Mouse (Mus musculus) hindbrain, embryonic 13.5 days (tissue): ENCODE measurements around the gene Haghl. TPM values are rescaled to one million over a fixed set of nuclear protein-coding genes. Genes with fewer than 3 reads are reported as not detected.

Experiments used
- ATAC-seq: fragments of 200-750 bp; cut with Nextera tagmentation; 2 replicates; pipeline ENCODE4 v1.8.0; 2017; ENCODE audit warnings: moderate TSS enrichment; ENCODE audit not compliant: low FRiP score
- H3K27ac ChIP-seq: fragments of 300-500 bp; sonication (generic); 2 replicates; pipeline ENCODE4 v1.5.1; 2015; ENCODE audit warnings: inconsistent platforms, mild to moderate bottlenecking, moderate library complexity
- H3K27me3 ChIP-seq: fragments of 300-500 bp; sonication (generic); 2 replicates; pipeline ENCODE4 v1.6.1; 2015; ENCODE audit warnings: mild to moderate bottlenecking, inconsistent platforms
- H3K36me3 ChIP-seq: fragments of 300-500 bp; sonication (generic); 2 replicates; pipeline ENCODE4 v1.6.1; 2015; ENCODE audit warnings: mild to moderate bottlenecking, inconsistent platforms
- H3K4me1 ChIP-seq: fragments of 300-500 bp; sonication (generic); replicated peaks from 2 replicates; pipeline ENCODE4 v1.6.1; 2015; ENCODE audit warnings: inconsistent platforms
- H3K4me2 ChIP-seq: fragments of 300-500 bp; sonication (generic); 2 replicates; pipeline ENCODE4 v1.6.1; 2015; ENCODE audit warnings: inconsistent platforms, mild to moderate bottlenecking, moderate library complexity
- H3K4me3 ChIP-seq: fragments of 300-500 bp; sonication (generic); 2 replicates; pipeline ENCODE4 v1.5.1; 2015; ENCODE audit warnings: mild to moderate bottlenecking, inconsistent platforms
- H3K9ac ChIP-seq: fragments of 300-500 bp; sonication (generic); 2 replicates; pipeline ENCODE4 v1.6.1; 2015; ENCODE audit warnings: mild to moderate bottlenecking, inconsistent platforms
- H3K9me3 ChIP-seq: fragments of 300-500 bp; sonication (generic); 2 replicates; pipeline ENCODE4 v1.6.1; 2016; ENCODE audit warnings: inconsistent platforms
- WGBS: fragments of 180-500 bp; shearing (Covaris S2); methylation state at CpG from one replicate; pipeline ENCODE4 v1.1.7; 2015; 5-methylcytosine and 5-hydroxymethylcytosine counted together
- polyA plus RNA-seq: library from polyadenylated mRNA; unstranded; fragments of >200 nt; fragmentation: Nextera tagmentation; extraction: Ambion mirVana; gene quantifications from 2 replicates; pipeline ENCODE4 v1.2.1, GENCODE M21; 2015

Gene Haghl
- polyA plus RNA-seq, 1 experiment from 2014 or later: 125 TPM

DNA sequence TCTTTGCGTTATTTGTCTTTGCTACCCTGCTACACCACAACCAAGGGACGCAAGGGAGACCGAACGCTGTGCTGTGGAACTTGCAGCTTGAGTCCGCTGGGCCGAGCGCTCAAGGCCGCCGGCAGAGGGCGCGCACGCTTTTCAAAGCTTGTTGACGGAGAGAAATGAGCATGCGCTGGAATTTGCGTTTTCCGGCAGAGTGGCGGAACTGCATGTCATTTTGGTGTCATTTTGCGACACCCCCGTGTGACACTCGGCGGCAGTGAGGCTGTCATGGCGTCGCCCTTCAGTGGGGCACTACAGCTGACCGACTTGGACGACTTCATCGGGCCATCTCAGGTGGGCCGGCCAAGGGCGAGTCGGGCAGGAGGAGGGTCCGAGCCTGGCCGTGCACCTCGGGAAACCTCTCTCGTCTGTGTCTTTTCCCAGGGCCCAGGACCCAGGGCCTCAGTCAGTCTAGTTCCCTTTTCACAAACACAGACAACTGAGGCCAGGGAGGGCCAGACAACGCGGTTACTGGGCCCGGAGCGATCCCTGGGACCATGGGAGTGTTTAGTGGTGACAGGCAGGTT lies 11.8 kb downstream of the Haghl start, which contains the start of gene Narfl:
Gene Narfl, plus strand, starts transcription at position 228 of the 572 bp plus-strand sequence.
- Histone ChIP-seq H3K9ac (peak within 1 kb of the TSS; percentile 89), H3K27me3 (peaks cover 7% of the 10 kb centered on the region), H3K4me1 (peaks cover 13% of the 10 kb centered on the region), H3K4me2 (peak within 1 kb of the TSS; percentile 89), H3K36me3 (peaks cover 20% of the 10 kb centered on the region), H3K4me3 (peak within 1 kb of the TSS; percentile 78), H3K27ac (0 out of 2 replicates have a peak within 1 kb of the TSS, but pooled peaks have one; percentile 55), H3K9me3 (no peaks in the 10 kb centered on the region)
- peak; percentile 88 for ATAC-seq
- under 1% methylated on average over 37 of the region's 37 CpGs for WGBS

DNA sequence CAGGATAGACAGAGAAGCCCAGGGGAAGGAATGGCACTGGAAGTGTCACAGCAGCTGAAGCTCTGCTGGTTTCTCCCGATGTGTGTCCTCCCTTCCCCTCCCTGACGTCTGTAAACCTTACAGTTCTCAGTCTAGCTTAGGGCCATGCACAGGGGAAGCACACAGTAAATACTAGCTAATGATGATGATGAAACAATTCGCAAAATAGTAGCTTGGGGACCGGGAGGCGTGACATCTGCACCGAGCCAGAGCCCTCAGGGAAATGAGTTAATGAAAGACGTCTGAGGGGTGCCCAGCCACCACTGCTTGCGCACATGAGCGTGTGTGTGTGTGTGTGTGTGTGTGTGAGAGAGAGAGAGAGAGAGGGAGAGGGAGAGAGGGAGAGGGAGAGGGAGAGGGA lies 16.1 kb downstream of the Haghl start:
- Histone ChIP-seq H3K36me3 (no peaks in the 10 kb centered on the region), H3K9me3 (no peaks in the 10 kb centered on the region), H3K4me1 (peaks cover 9% of the 10 kb centered on the region), H3K27me3 (peaks cover 32% of the 10 kb centered on the region), H3K4me2 (no peak overlapping the region), H3K9ac (no peak overlapping the region), H3K27ac (no peak overlapping the region), H3K4me3 (no peak overlapping the region)
- ATAC-seq: no peak
- 60% methylated on average over 9 of the region's 9 CpGs for WGBS

DNA sequence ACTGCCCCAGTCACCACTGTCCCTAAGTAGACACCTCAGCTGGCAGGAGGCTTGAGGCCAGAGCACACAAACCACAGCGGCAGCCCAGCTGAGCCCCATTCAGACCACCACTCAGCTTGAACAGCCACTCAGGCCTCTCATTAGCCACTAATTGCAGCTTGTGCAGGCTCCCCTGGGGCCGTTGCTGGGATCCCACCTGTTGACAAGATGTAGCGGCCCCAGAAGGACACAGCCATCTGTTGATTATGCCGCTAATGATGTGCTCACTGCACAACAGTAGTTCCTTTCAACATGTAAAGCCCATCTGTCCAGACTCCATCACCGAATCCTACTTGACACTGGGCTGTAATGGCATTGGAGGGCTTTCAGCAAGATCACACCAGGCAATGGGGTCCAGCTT lies 19.6 kb downstream of the Haghl start:
- no peak overlapping the region for H3K27ac ChIP-seq
- WGBS: 42% methylated on average over 5 of the region's 5 CpGs
- ATAC-seq: no peak

DNA sequence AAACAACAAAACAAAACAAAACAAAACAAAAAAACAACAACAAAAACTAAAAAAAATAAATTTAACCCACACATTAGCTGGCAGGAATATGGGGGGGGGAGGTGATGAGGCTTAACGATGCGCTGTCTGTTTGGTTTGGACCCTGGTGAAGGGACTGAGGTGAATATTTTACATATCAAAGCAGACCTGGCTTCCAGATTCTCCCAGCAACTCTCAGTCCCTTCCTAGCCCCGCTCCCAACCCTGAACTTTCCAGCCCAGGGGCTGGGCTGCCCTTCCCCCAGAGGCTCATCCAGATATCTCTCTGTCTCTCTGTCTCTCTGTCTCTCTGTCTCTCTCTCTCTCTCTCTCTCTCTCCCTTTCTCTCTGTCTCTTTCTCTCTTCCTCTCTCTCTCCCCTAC lies 22.9 kb downstream of the Haghl start:
- no peak overlapping the region for H3K9ac ChIP-seq
- no peak overlapping the region for H3K4me2 ChIP-seq
- peaks cover 3% of the 10 kb centered on the region; the same call in 1 of the 2 replicates for H3K4me1 ChIP-seq
- no peaks in the 10 kb centered on the region for H3K9me3 ChIP-seq
- WGBS: 35% methylated on average over 3 of the region's 3 CpGs
- no peak overlapping the region for H3K4me3 ChIP-seq
- H3K27me3 ChIP-seq: peaks cover 33% of the 10 kb centered on the region
- no peak overlapping the region for H3K27ac ChIP-seq
- no peak for ATAC-seq
- no peaks in the 10 kb centered on the region for H3K36me3 ChIP-seq

More for the DNA sequence above, 19.6 kb downstream of the Haghl start:
- H3K9ac ChIP-seq: no peak overlapping the region
- peaks cover 35% of the 10 kb centered on the region for H3K27me3 ChIP-seq
- no peak overlapping the region for H3K4me3 ChIP-seq
- peaks cover 3% of the 10 kb centered on the region; the same call in 1 of the 2 replicates for H3K4me1 ChIP-seq
- H3K36me3 ChIP-seq: no peaks in the 10 kb centered on the region
- H3K4me2 ChIP-seq: no peak overlapping the region
- H3K9me3 ChIP-seq: no peaks in the 10 kb centered on the region

DNA sequence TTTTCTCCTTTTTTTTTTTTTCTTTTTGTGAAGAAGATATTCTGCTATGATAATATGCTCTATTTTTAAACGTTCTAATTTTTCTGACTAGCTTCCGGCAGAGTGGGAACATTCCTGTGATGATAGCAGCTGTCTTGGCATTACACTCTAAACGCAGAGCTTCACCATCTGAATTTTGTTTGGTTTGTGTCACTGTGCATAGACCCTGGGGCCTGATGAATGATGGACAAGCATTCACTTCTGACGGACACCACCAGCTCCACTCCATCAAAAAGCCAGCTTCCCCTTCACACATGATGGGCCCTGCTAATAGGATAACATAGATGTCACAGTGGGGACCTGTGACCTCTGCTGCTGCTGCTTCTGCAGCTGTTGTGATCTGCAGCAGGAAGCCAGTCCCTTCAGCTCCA lies 23.9 kb downstream of the Haghl start:
- Histone ChIP-seq H3K27ac (no peak overlapping the region), H3K4me1 (peaks cover 3% of the 10 kb centered on the region; the same call in 1 of the 2 replicates), H3K9me3 (no peaks in the 10 kb centered on the region), H3K4me2 (no peak overlapping the region), H3K9ac (no peak overlapping the region), H3K4me3 (no peak overlapping the region), H3K36me3 (no peaks in the 10 kb centered on the region), H3K27me3 (peaks cover 30% of the 10 kb centered on the region)
- no peak for ATAC-seq
- WGBS: 42% methylated on average over 4 of the region's 4 CpGs

DNA sequence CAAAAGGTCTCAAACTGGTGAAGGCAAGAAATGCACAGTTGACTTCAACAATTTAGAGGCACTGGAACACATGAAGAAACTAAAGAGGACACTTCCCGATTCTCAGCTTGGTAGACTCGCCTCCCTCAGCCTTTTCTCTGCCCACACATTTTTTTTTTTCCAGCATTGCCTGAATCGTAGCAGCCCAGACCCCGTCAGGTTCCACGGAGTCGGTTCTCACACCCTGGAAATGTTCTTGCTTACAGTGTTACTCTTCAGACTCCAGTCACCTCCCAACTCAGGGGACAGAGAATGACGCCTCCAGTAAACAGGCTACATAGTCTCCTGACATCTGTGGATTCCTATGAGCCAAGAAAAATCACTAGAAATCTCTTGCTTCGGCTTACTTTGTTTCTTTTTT lies 25.3 kb downstream of the Haghl start:
- no peak for ATAC-seq
- peaks cover 28% of the 10 kb centered on the region for H3K27me3 ChIP-seq
- H3K36me3 ChIP-seq: no peaks in the 10 kb centered on the region
- no peak overlapping the region for H3K4me2 ChIP-seq
- H3K9me3 ChIP-seq: no peaks in the 10 kb centered on the region
- H3K4me3 ChIP-seq: no peak overlapping the region
- no peak overlapping the region for H3K27ac ChIP-seq
- 81% methylated on average over 8 of the region's 8 CpGs for WGBS
- H3K9ac ChIP-seq: no peak overlapping the region
- no peaks in the 10 kb centered on the region for H3K4me1 ChIP-seq

DNA sequence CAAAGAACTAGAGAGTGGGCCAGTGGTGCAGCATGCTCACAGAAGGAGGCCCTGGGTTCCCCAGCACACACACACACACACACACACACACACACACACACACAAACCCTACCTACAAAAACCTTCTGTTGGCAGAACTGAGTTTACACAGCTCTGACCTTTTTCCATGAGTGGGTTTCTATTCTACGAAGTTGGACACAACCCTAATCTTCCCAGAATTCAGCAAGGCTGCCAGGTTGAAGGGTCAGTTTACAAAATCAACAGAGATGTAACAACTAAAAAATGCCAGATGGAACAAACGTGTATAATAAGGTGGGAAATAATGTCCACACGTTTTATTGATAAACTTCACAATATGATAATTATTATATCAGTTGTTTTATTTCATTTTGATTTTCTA lies 27.8 kb downstream of the Haghl start:
- 75% methylated on average over 3 of the region's 3 CpGs for WGBS
- no peaks in the 10 kb centered on the region for H3K9me3 ChIP-seq

DNA sequence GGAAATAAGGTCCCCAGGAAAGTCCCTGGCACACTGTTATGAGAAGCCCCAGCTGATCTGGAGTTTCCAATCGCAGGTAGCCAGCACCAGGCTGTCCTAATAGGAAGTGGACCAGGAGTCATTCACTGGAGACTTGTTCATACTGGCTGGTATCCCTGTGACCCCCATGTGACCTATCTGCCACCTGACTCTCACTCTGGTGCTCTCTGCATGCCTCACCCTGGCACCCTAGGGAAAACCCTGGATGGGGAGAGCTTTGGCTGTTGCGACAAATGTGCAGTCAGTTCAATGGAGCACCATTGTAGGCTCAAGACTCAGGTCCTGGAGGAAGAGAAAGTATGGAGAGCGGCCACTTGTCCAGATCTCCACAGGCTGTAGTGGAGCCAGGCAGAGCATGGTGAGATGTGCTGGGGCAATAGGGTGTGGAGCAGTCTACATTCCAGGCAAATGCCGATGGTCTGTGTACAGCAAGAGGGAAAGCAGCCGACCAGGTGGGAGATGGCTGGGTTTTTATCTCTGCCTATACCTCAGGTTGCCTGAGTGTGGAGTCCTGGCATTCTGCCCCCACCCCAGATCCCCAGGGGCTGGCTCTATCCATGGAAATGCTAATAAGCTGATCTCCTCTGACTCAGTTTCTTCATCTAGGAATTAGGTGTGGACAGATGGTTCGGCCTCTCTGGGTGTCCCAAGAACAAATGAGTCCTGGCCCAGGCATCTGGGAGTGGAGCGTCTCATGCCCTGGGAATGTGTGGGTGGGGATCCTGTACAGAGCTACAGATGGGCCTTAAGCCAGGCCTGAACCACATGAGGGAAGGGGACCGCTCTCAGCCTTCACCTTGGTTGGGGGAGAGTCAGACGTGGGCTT lies 28.9 kb downstream of the Haghl start:
- Histone ChIP-seq H3K4me1 (peaks cover 3% of the 10 kb centered on the region), H3K36me3 (no peaks in the 10 kb centered on the region), H3K27me3 (peaks cover 41% of the 10 kb centered on the region), H3K4me3 (no peak overlapping the region), H3K9ac (no peak overlapping the region), H3K27ac (no peak overlapping the region), H3K4me2 (no peak overlapping the region), H3K9me3 (no peaks in the 10 kb centered on the region)
- 83% methylated on average over 9 of the region's 9 CpGs for WGBS
- ATAC-seq: no peak

More for the DNA sequence above, 27.8 kb downstream of the Haghl start:
- no peak overlapping the region for H3K27ac ChIP-seq
- H3K9ac ChIP-seq: no peak overlapping the region
- no peak overlapping the region for H3K4me2 ChIP-seq
- H3K4me3 ChIP-seq: no peak overlapping the region
- H3K4me1 ChIP-seq: no peaks in the 10 kb centered on the region
- H3K27me3 ChIP-seq: peaks cover 43% of the 10 kb centered on the region
- no peak for ATAC-seq
- no peaks in the 10 kb centered on the region for H3K36me3 ChIP-seq

DNA sequence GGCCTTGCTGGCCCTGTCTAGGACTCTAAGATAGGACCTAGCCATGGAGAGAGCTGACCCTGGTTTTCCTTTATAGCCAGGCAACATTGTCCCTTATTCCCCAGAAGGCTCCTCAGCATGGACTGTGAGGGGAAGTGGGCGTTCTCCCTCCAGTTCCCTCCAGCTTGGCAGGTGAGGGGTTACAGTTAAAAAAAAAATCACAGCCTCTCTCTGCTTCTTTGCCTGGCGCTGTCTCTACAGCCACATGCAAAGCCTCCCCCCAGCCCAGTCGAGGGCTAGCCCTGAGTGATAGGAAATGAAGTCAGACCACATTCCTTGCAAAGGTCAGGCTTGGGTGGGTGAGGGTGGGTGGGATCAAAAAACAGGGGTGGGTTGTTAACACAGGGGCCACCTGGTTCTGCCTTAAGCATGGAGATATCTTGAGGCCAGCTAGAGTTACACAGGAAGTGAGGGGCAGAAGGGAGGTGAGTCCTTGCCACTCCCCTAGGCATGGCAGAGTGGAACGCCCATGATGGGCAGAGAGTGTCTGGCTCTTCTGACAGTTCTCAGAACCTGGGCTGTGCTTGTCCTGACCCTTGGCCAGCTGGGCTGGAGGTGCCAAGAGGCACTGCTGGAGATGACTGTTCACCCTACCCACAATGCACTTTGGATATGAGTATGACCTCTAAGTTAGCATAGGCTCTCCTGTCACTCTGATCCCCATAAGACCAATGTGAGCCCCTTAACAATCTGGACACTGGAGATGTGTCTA lies 29.7 kb downstream of the Haghl start:
- no peaks in the 10 kb centered on the region for H3K9me3 ChIP-seq
- H3K36me3 ChIP-seq: no peaks in the 10 kb centered on the region
- H3K4me2 ChIP-seq: no peak overlapping the region
- H3K27ac ChIP-seq: no peak overlapping the region
- no peak overlapping the region for H3K4me3 ChIP-seq
- ATAC-seq: no peak
- peaks cover 40% of the 10 kb centered on the region for H3K27me3 ChIP-seq
- 60% methylated on average over 4 of the region's 4 CpGs for WGBS
- H3K9ac ChIP-seq: no peak overlapping the region
- H3K4me1 ChIP-seq: peaks cover 7% of the 10 kb centered on the region

DNA sequence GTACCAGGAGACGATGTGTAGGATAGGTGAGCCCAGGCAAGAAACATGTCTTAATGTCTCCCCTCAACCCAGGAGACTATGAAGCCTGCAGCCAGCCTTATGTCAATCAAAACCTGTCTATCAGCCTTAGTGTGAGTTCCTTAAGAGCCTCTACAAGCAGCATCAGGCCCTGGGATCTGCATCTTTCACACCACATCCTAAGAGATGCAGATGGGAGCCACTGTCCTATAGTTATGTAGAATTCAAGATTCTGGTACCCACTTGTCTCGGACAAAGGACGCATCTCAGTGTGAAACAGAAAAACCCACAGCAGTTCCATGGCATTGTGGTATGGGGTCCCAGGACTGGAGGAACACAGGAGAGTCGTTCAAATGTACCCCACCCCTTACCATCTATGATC lies 30.4 kb downstream of the Haghl start:
- peaks cover 40% of the 10 kb centered on the region for H3K27me3 ChIP-seq
- no peak overlapping the region for H3K9ac ChIP-seq
- no peak overlapping the region for H3K4me2 ChIP-seq
- H3K4me1 ChIP-seq: peaks cover 7% of the 10 kb centered on the region
- no peak for ATAC-seq
- no peaks in the 10 kb centered on the region for H3K9me3 ChIP-seq
- H3K4me3 ChIP-seq: no peak overlapping the region
- H3K27ac ChIP-seq: no peak overlapping the region
- 82% methylated on average over 4 of the region's 4 CpGs for WGBS
- H3K36me3 ChIP-seq: no peaks in the 10 kb centered on the region

DNA sequence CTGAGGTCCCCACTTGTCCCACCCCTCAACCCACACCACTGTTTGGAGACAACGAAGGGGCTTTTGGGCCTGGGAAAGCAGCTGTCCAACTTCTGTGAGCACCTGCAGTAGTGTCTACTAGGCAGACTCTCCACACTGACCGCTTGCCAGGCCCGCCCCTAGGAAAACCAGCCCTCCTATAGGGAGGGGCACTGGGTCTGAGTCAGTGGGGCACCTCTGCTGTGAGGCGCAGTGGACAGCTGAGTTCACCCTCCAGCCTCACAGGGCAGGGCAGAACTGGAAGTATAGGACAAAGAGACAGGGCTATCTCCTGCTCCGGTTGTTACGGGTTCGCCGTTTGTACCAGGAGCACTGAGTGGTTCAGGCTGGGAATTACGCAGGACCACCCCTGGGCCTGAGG lies 31.2 kb downstream of the Haghl start, which contains the start of gene Msln:
Gene Msln, minus strand, starts transcription at position 138 of the 400 bp plus-strand sequence.
- no peaks in the 10 kb centered on the region for H3K36me3 ChIP-seq
- H3K9ac ChIP-seq: no peak within 1 kb of the TSS
- H3K4me1 ChIP-seq: peaks cover 7% of the 10 kb centered on the region
- no peak within 1 kb of the TSS for H3K4me3 ChIP-seq
- H3K9me3 ChIP-seq: no peaks in the 10 kb centered on the region
- H3K4me2 ChIP-seq: no peak within 1 kb of the TSS
- peaks cover 39% of the 10 kb centered on the region for H3K27me3 ChIP-seq
- ATAC-seq: no peak
- H3K27ac ChIP-seq: no peak within 1 kb of the TSS
- WGBS: 84% methylated on average over 9 of the region's 9 CpGs

DNA sequence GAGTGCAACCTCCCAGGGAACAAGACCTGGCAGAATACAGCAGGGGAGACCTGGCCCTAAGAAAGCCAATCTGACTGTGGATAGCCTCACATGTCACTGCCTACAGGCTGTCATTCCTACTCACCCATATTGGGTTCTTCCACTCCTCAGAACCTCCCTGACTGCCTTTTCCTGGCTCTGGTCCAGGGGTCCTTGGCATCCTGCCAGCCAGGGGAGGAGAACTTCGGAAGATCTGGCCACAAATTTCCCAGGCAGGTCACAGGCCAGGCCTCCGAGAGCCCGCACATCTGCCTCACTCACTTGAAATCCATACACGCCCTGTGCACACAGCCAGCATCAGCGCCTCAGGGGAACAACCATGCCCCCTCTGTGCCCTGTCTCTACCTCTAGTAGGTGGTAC lies 34.0 kb downstream of the Haghl start:
- no peak overlapping the region for H3K9ac ChIP-seq
- H3K4me2 ChIP-seq: no peak overlapping the region
- H3K27me3 ChIP-seq: peaks cover 20% of the 10 kb centered on the region; the same call in 1 of the 2 replicates
- H3K9me3 ChIP-seq: no peaks in the 10 kb centered on the region
- no peak for ATAC-seq
- no peaks in the 10 kb centered on the region for H3K36me3 ChIP-seq
- H3K4me1 ChIP-seq: peaks cover 7% of the 10 kb centered on the region
- H3K27ac ChIP-seq: no peak overlapping the region
- 65% methylated on average over 5 of the region's 5 CpGs for WGBS
- H3K4me3 ChIP-seq: no peak overlapping the region
